Comparison of ENCODE assay signal across 27 mouse cellular contexts in genomic region chr17:26151886-26152630, GRCm38 (mm10). TPM values are rescaled to one million over a fixed set of nuclear protein-coding genes. Genes with fewer than 3 reads are reported as not detected.
DNase-seq lines count a peak whose midpoint lies in the region; ATAC-seq and TF ChIP-seq lines count a peak whose summit lies in the region.
"Had no signal": no experiment of that assay in that cellular context is flagged by ENCODE, and none has a peak within 500 bp of the region (broad histone marks: within the 10 kb centered on the region; RNA-seq: fewer than 3 reads in every experiment).

No protein-coding gene starts in this region.

- ATAC-seq in heart, embryonic 11.5 days (replicated peaks; ENCODE audit: insufficient number of reproducible peaks, low FRiP score, low TSS enrichment), result no peak
- no peak for ATAC-seq in forebrain, embryonic 12.5 days (ENCODE audit: low FRiP score)
- ATAC-seq: activated CD4-positive, CD25-positive, alpha-beta regulatory T cell, adult 4 months; CD4-positive, CD25-positive, alpha-beta regulatory T cell, adult 4 months; forebrain, embryonic 15.5 days; hindbrain, postnatal 0 days; inflammation-experienced regulatory T-cells, adult 6 months; intestine, embryonic 16.5 days had no signal

- WGBS in heart, embryonic 11.5 days (ENCODE audit: insufficient replicate concordance), result 85% methylated on average over 2 of the region's 2 CpGs
- WGBS in forebrain, embryonic 12.5 days, result 87% methylated on average over 2 of the region's 2 CpGs

- no peaks in the 10 kb centered on the region for H3K4me1 ChIP-seq in heart, embryonic 11.5 days (ENCODE audit: control insufficient read depth, insufficient read depth, low read length)
- no peaks in the 10 kb centered on the region for H3K4me1 ChIP-seq in forebrain, embryonic 12.5 days
- H3K4me1 ChIP-seq: forebrain, embryonic 15.5 days; heart, embryonic 12.5 days; heart, embryonic 15.5 days had no signal

- intact Hi-C loops in gastrocnemius, adult 2 months (cut with DNase I), result no loop called here
- intact Hi-C loops in gastrocnemius, postnatal 36 days (cut with DNase I), result no loop called here
- intact Hi-C loops in heart, postnatal 10 days (cut with DNase I), result no loop called here

- peaks cover 14% of the 10 kb centered on the region for H3K36me3 ChIP-seq in heart, embryonic 11.5 days (ENCODE audit: control insufficient read depth, insufficient read depth, low read length)
- H3K36me3 ChIP-seq in forebrain, embryonic 12.5 days (replicated peaks), result peaks cover 64% of the 10 kb centered on the region

- DNase-seq in gastrocnemius, adult 2 months, result no peak
- DNase-seq in gastrocnemius, postnatal 36 days, result no peak
- DNase-seq in heart, postnatal 10 days, result peak; percentile 11 to 18
- peak; percentile 50 for DNase-seq in NIH3T3 (ENCODE audit: low read depth)
- no peak for DNase-seq in ovary, postnatal 36 days (ENCODE audit: low spot score)
- DNase-seq: adrenal gland, adult 8-10 months; adrenal gland, postnatal 25 days; cerebellum, adult 18-20 months; cerebellum, adult 9-10 months; cerebellum, postnatal 14 days; gastrocnemius, postnatal 14 days; heart, postnatal 14 days; heart, postnatal 4 days; kidney, adult 18-20 months had no signal

- peak overlapping the region; percentile 46 for H3K27ac ChIP-seq in gastrocnemius, adult 2 months
- no peak overlapping the region for H3K27ac ChIP-seq in heart, embryonic 11.5 days (ENCODE audit: low read depth, low read length)
- no peak overlapping the region for H3K27ac ChIP-seq in forebrain, embryonic 12.5 days
- H3K27ac ChIP-seq: forebrain, embryonic 15.5 days; heart, embryonic 15.5 days; hindbrain, embryonic 14.5 days; hindbrain, postnatal 0 days had no signal

- H3K9me3 ChIP-seq in heart, embryonic 11.5 days (replicated peaks; ENCODE audit: control insufficient read depth, low read length), result no peaks in the 10 kb centered on the region
- H3K9me3 ChIP-seq in forebrain, embryonic 12.5 days, result no peaks in the 10 kb centered on the region; the same call in 1 of the 2 replicates
- H3K9me3 ChIP-seq: forebrain, embryonic 15.5 days; heart, embryonic 15.5 days had no signal

- no peak overlapping the region for H3K4me3 ChIP-seq in gastrocnemius, adult 2 months
- H3K4me3 ChIP-seq in heart, embryonic 11.5 days (ENCODE audit: low read depth, low read length), result no peak overlapping the region
- H3K4me3 ChIP-seq in forebrain, embryonic 12.5 days (replicated peaks), result no peak overlapping the region
- H3K4me3 ChIP-seq: forebrain, embryonic 15.5 days; heart, embryonic 12.5 days; heart, embryonic 15.5 days had no signal

- no peak for TF ChIP-seq CTCF in gastrocnemius, adult 2 months (IDR thresholded peaks at IDR 0.05)

- H3K9ac ChIP-seq in heart, embryonic 11.5 days (ENCODE audit: low read depth, low read length), result no peak overlapping the region
- H3K9ac ChIP-seq in forebrain, embryonic 12.5 days, result no peak overlapping the region
- H3K9ac ChIP-seq: forebrain, embryonic 15.5 days; heart, embryonic 12.5 days; heart, embryonic 15.5 days; hindbrain, embryonic 14.5 days had no signal

- H3K27me3 ChIP-seq in heart, embryonic 11.5 days (ENCODE audit: control insufficient read depth, insufficient read depth, low read length), result no peaks in the 10 kb centered on the region
- H3K27me3 ChIP-seq in forebrain, embryonic 12.5 days, result no peaks in the 10 kb centered on the region
- H3K27me3 ChIP-seq: forebrain, embryonic 15.5 days; heart, embryonic 12.5 days; heart, embryonic 15.5 days had no signal

- H3K4me2 ChIP-seq in heart, embryonic 11.5 days, result no peak overlapping the region
- no peak overlapping the region for H3K4me2 ChIP-seq in forebrain, embryonic 12.5 days
- H3K4me2 ChIP-seq: forebrain, embryonic 15.5 days; heart, embryonic 12.5 days; heart, embryonic 15.5 days; hindbrain, embryonic 14.5 days had no signal

RNA-seq across cellular contexts. Expression of gene Axin1, which starts 13.6 kb away (rescaled TPM):
- total RNA-seq in gastrocnemius, adult 2 months (2021), result 10 to 100 TPM; 15.9 TPM
- total RNA-seq in gastrocnemius, postnatal 36 days (2021), result 10 to 100 TPM; 13.0 to 14.7 TPM
- 10 to 100 TPM; 20.6 to 24.1 TPM for total RNA-seq in heart, postnatal 10 days (2021)
- 7.8 and 10.1 TPM in 2 replicates for polyA plus RNA-seq in heart, embryonic 11.5 days (2014; fragmentation: Nextera tagmentation; extraction: Ambion mirVana)
- 12.0 and 13.1 TPM in 2 replicates for polyA plus RNA-seq in forebrain, embryonic 12.5 days (2016; fragmentation: Nextera tagmentation; extraction: Ambion mirVana)

RNA-seq across cellular contexts. Expression of gene Mrpl28, which starts 28.8 kb away (rescaled TPM):
- total RNA-seq in gastrocnemius, adult 2 months (2021), result 10 to 100 TPM; 54.1 to 73.2 TPM
- 10 to 100 TPM; 55.9 to 60.6 TPM for total RNA-seq in gastrocnemius, postnatal 36 days (2021)
- 100 to 1,000 TPM in 1 of 2 experiments, 10 to 100 TPM in 1; 92.2 to 101 TPM for total RNA-seq in heart, postnatal 10 days (2021)
- 241 and 257 TPM in 2 replicates for polyA plus RNA-seq in heart, embryonic 11.5 days (2014; fragmentation: Nextera tagmentation; extraction: Ambion mirVana)
- polyA plus RNA-seq in forebrain, embryonic 12.5 days (2016; fragmentation: Nextera tagmentation; extraction: Ambion mirVana), result 208 and 218 TPM in 2 replicates

RNA-seq across cellular contexts. Expression of gene Tmem8, which starts 39.0 kb away (rescaled TPM):
- total RNA-seq in gastrocnemius, adult 2 months (2021), result under 1 TPM; 0.67 to 0.92 TPM
- 1 to 10 TPM in 1 of 2 experiments, under 1 TPM in 1; 0.69 to 1.4 TPM for total RNA-seq in gastrocnemius, postnatal 36 days (2021)
- 1 to 10 TPM; 1.9 to 2.2 TPM for total RNA-seq in heart, postnatal 10 days (2021)
- polyA plus RNA-seq in heart, embryonic 11.5 days (2014; fragmentation: Nextera tagmentation; extraction: Ambion mirVana), result 0.20 and 0.33 TPM in 2 replicates
- 2.1 and 2.6 TPM in 2 replicates for polyA plus RNA-seq in forebrain, embryonic 12.5 days (2016; fragmentation: Nextera tagmentation; extraction: Ambion mirVana)

RNA-seq across cellular contexts. Expression of gene Pdia2, which starts 46.8 kb away (rescaled TPM):
- total RNA-seq in gastrocnemius, adult 2 months (2021), result not detected
- total RNA-seq in gastrocnemius, postnatal 36 days (2021), result not detected
- not detected for total RNA-seq in heart, postnatal 10 days (2021)
- polyA plus RNA-seq in heart, embryonic 11.5 days (2014; fragmentation: Nextera tagmentation; extraction: Ambion mirVana), result 0.54 and 2.2 TPM in 2 replicates
- 0.29 and 0.67 TPM in 2 replicates for polyA plus RNA-seq in forebrain, embryonic 12.5 days (2016; fragmentation: Nextera tagmentation; extraction: Ambion mirVana)
- total RNA-seq: gastrocnemius, postnatal 14 days; granulocyte monocyte progenitor cell, adult 5-6 weeks; heart, postnatal 14 days; heart, postnatal 4 days; hindbrain, postnatal 0 days had no signal
- polyA plus RNA-seq: activated CD4-positive, CD25-positive, alpha-beta regulatory T cell, adult 4 months; CD4-positive, CD25-positive, alpha-beta regulatory T cell, adult 4 months; forebrain, embryonic 15.5 days; inflammation-experienced regulatory T-cells, adult 6 months had no signal

RNA-seq across cellular contexts. Expression of gene Rgs11, which starts 50.7 kb away (rescaled TPM):
- under 1 TPM; 0.33 to 0.54 TPM for total RNA-seq in gastrocnemius, adult 2 months (2021)
- 1 to 10 TPM; 1.0 to 1.1 TPM for total RNA-seq in gastrocnemius, postnatal 36 days (2021)
- 1 to 10 TPM; 1.6 to 1.8 TPM for total RNA-seq in heart, postnatal 10 days (2021)
- polyA plus RNA-seq in heart, embryonic 11.5 days (2014; fragmentation: Nextera tagmentation; extraction: Ambion mirVana), result 3.7 and 5.8 TPM in 2 replicates
- polyA plus RNA-seq in forebrain, embryonic 12.5 days (2016; fragmentation: Nextera tagmentation; extraction: Ambion mirVana), result 2.4 and 3.8 TPM in 2 replicates
- total RNA-seq: granulocyte monocyte progenitor cell, adult 5-6 weeks had no signal
- polyA plus RNA-seq: C2C12 had no signal

Comparison
In these comparisons a context has a peak if more than half of its experiments do, and no peak if none do; other contexts are left out.
1. DNase-seq: peak in heart, postnatal 10 days (2 of 2) and NIH3T3 (single experiment); none in gastrocnemius, adult 2 months (single experiment), gastrocnemius, postnatal 36 days (0 of 2) and ovary, postnatal 36 days (single experiment).